Mouse (Mus musculus): ENCODE results near the gene Plk3. TPM values are rescaled to one million over a fixed set of nuclear protein-coding genes. Genes with fewer than 3 reads are reported as not detected.
A peak's percentile ranks its signal among the peaks of the same experiment; 100 is the strongest.

Gene Plk3
- polyA plus RNA-seq, 1 experiment from 2014 or later: 36.8 TPM

DNA sequence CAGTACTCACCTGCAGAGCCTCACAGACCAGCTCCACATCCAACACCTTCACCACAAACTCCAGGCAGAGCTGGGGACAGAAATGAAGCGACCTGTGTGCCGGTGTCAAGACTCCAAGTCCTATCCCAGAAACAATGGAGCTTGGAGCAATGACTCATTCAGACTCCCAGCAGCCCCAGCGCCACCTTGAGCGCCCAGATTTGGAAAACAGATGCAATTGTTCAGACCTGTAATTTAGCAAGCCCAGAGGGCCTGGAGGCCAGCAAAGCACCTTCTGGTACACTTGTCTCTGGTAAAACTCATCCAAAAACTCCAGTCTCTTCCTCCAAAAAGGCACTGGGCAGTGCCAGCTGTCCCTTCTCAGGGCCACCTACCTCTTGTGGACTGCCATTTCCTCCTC is 11.6 kb downstream of the Plk3 start:
- Histone ChIP-seq H3K27ac (replicated peaks) (no peak overlapping the region), H3K36me3 (0 out of 2 replicates have a peak, but pooled peaks cover 2% of the 10 kb centered on the region), H3K4me1 (peaks cover 55% of the 10 kb centered on the region), H3K4me3 (no peak overlapping the region), H3K27me3 (ENCODE audit: low read depth, poor library complexity, severe bottlenecking) (no peaks in the 10 kb centered on the region), H3K9me3 (replicated peaks) (no peaks in the 10 kb centered on the region)
- DNase-seq (ENCODE audit: low spot score): no peak
- 91% methylated on average over 4 of the region's 4 CpGs for WGBS

DNA sequence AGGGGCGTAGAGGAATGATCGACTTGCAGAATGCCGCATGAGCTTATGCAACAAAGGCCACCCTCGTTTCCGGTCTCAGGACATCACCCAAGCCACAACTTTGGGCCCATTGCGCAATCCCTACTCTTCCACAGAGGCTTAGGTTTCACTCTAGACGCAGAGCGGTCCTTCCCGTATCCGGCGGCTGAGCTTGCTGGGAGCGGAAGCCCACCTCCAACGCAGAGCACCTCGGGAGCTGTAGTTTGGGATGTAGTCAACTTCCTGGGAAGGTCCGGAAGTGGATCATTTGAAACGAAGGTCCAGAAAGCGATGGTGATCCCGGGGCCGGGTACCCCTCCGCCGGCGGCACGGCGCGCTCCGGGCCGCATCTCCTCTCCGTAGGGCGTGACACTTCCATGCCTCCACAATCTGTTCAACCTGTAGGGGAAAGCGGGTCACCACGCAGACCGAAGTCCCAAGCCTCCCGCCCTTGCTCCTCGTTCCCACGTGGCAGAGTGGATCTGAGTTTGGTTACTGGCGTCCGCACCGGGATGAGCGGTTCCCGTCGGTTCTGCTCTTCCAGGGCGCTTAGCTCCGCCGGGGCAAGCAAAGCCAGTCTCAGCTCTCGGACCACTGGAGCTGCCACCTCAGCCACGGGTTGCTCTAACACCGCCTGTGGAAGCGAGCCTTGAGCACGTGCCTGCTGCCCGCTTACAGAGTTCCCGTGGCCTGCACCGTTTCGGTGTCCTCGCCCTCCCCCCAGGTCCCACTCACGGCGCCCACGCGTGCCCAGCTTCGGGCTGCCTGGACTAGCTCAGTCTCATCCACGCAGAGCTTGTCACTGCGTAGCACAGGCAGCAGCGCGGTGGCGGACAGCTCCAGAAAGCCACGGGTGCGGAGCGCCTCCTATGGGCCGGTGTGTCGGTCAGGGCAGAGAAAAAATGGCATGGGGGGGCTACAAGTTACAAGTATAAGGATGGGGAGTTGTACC is 13.0 kb downstream of the Plk3 start:
- Histone ChIP-seq H3K9me3 (replicated peaks) (no peaks in the 10 kb centered on the region), H3K4me3 (peak overlapping the region; percentile 83), H3K27me3 (ENCODE audit: low read depth, poor library complexity, severe bottlenecking) (no peaks in the 10 kb centered on the region), H3K27ac (replicated peaks) (peak overlapping the region; percentile 93), H3K4me1 (peaks cover 44% of the 10 kb centered on the region), H3K36me3 (peaks cover 7% of the 10 kb centered on the region)
- DNase-seq (ENCODE audit: low spot score): peak; percentile 95
- WGBS: under 1% methylated on average over 69 of the region's 69 CpGs

DNA sequence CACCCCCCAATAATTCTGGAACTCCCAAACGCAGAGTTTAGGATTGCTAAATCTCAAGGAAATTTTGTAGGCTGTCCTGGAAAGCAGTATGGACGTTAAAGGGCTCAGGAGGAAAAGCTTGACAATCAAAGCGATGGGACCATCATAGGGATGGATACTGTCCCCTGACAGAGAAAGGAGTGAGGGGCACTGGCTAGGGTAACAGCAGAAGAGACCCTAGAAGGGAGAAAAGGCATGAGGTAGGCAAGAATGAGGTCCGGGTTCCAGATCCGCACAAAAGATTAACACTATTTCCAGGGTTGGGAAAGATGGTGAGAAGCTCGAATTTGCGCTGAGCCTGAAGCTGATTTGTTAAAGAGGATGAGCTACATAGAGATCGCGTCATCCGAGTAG is 13.7 kb downstream of the Plk3 start:
- H3K36me3 ChIP-seq: peaks cover 13% of the 10 kb centered on the region
- no peak for DNase-seq (ENCODE audit: low spot score)
- H3K9me3 ChIP-seq (replicated peaks): no peaks in the 10 kb centered on the region
- peak overlapping the region; percentile 83 for H3K4me3 ChIP-seq
- WGBS: 7% methylated on average over 10 of the region's 10 CpGs
- H3K4me1 ChIP-seq: peaks cover 37% of the 10 kb centered on the region
- peak overlapping the region; percentile 93 for H3K27ac ChIP-seq (replicated peaks)
- H3K27me3 ChIP-seq (ENCODE audit: low read depth, poor library complexity, severe bottlenecking): no peaks in the 10 kb centered on the region

DNA sequence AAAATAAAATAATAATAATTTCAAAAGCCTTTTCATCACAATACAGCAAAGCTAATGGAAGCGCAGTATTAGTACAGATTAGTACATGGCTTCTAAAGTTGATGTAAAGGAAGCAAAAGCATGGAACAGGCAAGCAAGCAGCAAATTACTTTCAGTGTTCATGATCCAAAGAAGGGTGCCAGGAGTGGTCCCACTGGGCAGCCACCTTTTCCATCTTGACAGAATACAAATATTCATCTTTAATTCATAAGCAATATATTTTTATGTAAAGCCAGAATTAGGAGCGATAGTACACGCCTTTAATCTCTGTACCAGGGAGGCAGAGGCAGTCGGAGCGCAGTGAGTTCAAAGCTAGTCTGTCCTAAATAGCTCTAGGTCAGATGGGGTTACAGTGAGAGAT is 14.1 kb downstream of the Plk3 start:
- H3K9me3 ChIP-seq (replicated peaks): no peaks in the 10 kb centered on the region
- peak overlapping the region; percentile 83 for H3K4me3 ChIP-seq
- peaks cover 18% of the 10 kb centered on the region for H3K36me3 ChIP-seq
- peaks cover 33% of the 10 kb centered on the region for H3K4me1 ChIP-seq
- no peaks in the 10 kb centered on the region for H3K27me3 ChIP-seq (ENCODE audit: low read depth, poor library complexity, severe bottlenecking)
- 81% methylated on average over 5 of the region's 5 CpGs for WGBS
- no peak for DNase-seq (ENCODE audit: low spot score)
- peak overlapping the region; percentile 93 for H3K27ac ChIP-seq (replicated peaks)

- Histone ChIP-seq H3K4me3 (no peak overlapping the region), H3K27me3 (ENCODE audit: low read depth, poor library complexity, severe bottlenecking) (no peaks in the 10 kb centered on the region), H3K4me1 (peaks cover 20% of the 10 kb centered on the region), H3K27ac (replicated peaks) (no peak overlapping the region), H3K9me3 (replicated peaks) (no peaks in the 10 kb centered on the region), H3K36me3 (peaks cover 35% of the 10 kb centered on the region)
- no peak for DNase-seq (ENCODE audit: low spot score)
- WGBS: 95% methylated on average over 7 of the region's 7 CpGs
Observed at GRCm38 (mm10) chr4:117117931-117118330, 15.8 kb downstream of the Plk3 start.

DNA sequence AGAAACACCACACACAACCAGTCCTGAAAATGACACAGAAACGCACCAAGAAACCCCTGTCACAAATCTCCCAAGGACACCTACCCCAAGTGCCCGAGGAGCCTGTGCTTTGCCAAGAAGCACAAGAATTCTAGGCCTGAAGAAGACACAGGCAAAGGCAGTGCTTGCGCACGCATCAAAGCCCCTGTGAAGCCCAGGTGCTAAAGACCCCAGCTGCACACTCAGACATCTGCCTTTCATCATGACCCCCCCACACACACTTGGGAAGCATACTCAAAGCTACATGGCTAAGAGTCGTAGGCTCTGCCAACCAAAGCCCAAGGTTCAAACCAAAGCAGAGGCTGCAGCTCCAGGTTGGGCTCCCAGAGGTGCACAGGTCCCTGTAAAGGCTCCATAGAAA is 18.2 kb downstream of the Plk3 start:
- peaks cover 56% of the 10 kb centered on the region for H3K36me3 ChIP-seq
- H3K27ac ChIP-seq (replicated peaks): no peak overlapping the region
- no peak overlapping the region for H3K4me3 ChIP-seq
- H3K9me3 ChIP-seq (replicated peaks): no peaks in the 10 kb centered on the region
- DNase-seq (ENCODE audit: low spot score): no peak
- no peaks in the 10 kb centered on the region for H3K27me3 ChIP-seq (ENCODE audit: low read depth, poor library complexity, severe bottlenecking)
- WGBS: 92% methylated on average over 5 of the region's 5 CpGs
- peaks cover 8% of the 10 kb centered on the region for H3K4me1 ChIP-seq

- H3K27me3 ChIP-seq (ENCODE audit: low read depth, poor library complexity, severe bottlenecking): no peaks in the 10 kb centered on the region
- no peak overlapping the region for H3K4me3 ChIP-seq
- no peak overlapping the region for H3K27ac ChIP-seq (replicated peaks)
- no peaks in the 10 kb centered on the region for H3K4me1 ChIP-seq
- WGBS: 67% methylated on average over 1 of the region's 1 CpGs
- H3K36me3 ChIP-seq: peaks cover 79% of the 10 kb centered on the region
- H3K9me3 ChIP-seq (replicated peaks): no peaks in the 10 kb centered on the region
- DNase-seq (ENCODE audit: low spot score): no peak
Observed at GRCm38 (mm10) chr4:117113237-117113636, 20.5 kb downstream of the Plk3 start.

GRCm38 (mm10) chr4:117110985-117111384 is 22.8 kb downstream of the Plk3 start:
- H3K4me3 ChIP-seq: no peak overlapping the region

GRCm38 (mm10) chr4:117110249-117110648 is 23.5 kb downstream of the Plk3 start:
- no peak for DNase-seq (ENCODE audit: low spot score)
- Histone ChIP-seq H3K36me3 (peaks cover 95% of the 10 kb centered on the region), H3K27me3 (ENCODE audit: low read depth, poor library complexity, severe bottlenecking) (no peaks in the 10 kb centered on the region), H3K4me3 (no peak overlapping the region), H3K4me1 (peaks cover 6% of the 10 kb centered on the region), H3K9me3 (replicated peaks) (no peaks in the 10 kb centered on the region), H3K27ac (replicated peaks) (no peak overlapping the region)
- 93% methylated on average over 13 of the region's 13 CpGs for WGBS

More at GRCm38 (mm10) chr4:117110985-117111384, 22.8 kb downstream of the Plk3 start:
- Histone ChIP-seq H3K4me1 (no peaks in the 10 kb centered on the region), H3K27me3 (ENCODE audit: low read depth, poor library complexity, severe bottlenecking) (no peaks in the 10 kb centered on the region), H3K36me3 (peaks cover 95% of the 10 kb centered on the region), H3K9me3 (replicated peaks) (no peaks in the 10 kb centered on the region), H3K27ac (replicated peaks) (no peak overlapping the region; the same call in 1 of the 2 replicates)
- WGBS: 93% methylated on average over 11 of the region's 11 CpGs
- DNase-seq (ENCODE audit: low spot score): no peak

GRCm38 (mm10) chr4:117109330-117109729 is 24.4 kb downstream of the Plk3 start:
- H3K4me3 ChIP-seq: no peak overlapping the region
- WGBS: 92% methylated on average over 25 of the region's 25 CpGs
- no peaks in the 10 kb centered on the region for H3K27me3 ChIP-seq (ENCODE audit: low read depth, poor library complexity, severe bottlenecking)
- peak overlapping the region; percentile 46; the same call in 1 of the 2 replicates for H3K27ac ChIP-seq (replicated peaks)
- peaks cover 96% of the 10 kb centered on the region for H3K36me3 ChIP-seq
- no peaks in the 10 kb centered on the region for H3K9me3 ChIP-seq (replicated peaks)
- DNase-seq (ENCODE audit: low spot score): no peak
- H3K4me1 ChIP-seq: peaks cover 9% of the 10 kb centered on the region

DNA sequence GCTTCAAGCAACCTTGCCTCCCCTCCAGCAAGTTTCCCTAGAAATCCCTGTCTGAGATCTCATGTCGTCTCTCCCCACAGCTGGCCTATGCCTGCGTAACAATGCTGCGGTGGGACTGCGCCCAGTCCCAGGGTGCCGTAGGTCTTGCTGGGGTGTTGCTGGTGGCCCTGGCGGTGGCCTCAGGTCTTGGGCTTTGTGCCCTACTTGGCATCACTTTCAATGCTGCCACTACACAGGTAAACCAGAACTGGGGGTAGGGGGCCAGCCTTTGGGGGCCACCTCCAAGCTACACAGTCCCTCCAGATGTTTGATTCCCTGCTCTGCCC is 25.3 kb downstream of the Plk3 start:
- Histone ChIP-seq H3K36me3 (peaks cover 96% of the 10 kb centered on the region), H3K9me3 (replicated peaks) (no peaks in the 10 kb centered on the region), H3K4me1 (peaks cover 9% of the 10 kb centered on the region), H3K27me3 (ENCODE audit: low read depth, poor library complexity, severe bottlenecking) (no peaks in the 10 kb centered on the region), H3K4me3 (no peak overlapping the region), H3K27ac (replicated peaks) (no peak overlapping the region)
- WGBS: 98% methylated on average over 6 of the region's 6 CpGs
- no peak for DNase-seq (ENCODE audit: low spot score)

GRCm38 (mm10) chr4:117107813-117108523 is 25.8 kb downstream of the Plk3 start:
- DNase-seq (ENCODE audit: low spot score): no peak
- H3K4me3 ChIP-seq: no peak overlapping the region
- H3K27me3 ChIP-seq (ENCODE audit: low read depth, poor library complexity, severe bottlenecking): no peaks in the 10 kb centered on the region
- WGBS: 92% methylated on average over 18 of the region's 18 CpGs
- H3K27ac ChIP-seq (replicated peaks): no peak overlapping the region
- H3K9me3 ChIP-seq (replicated peaks): no peaks in the 10 kb centered on the region
- peaks cover 95% of the 10 kb centered on the region for H3K36me3 ChIP-seq
- peaks cover 9% of the 10 kb centered on the region for H3K4me1 ChIP-seq

GRCm38 (mm10) chr4:117105127-117105526 is 28.6 kb downstream of the Plk3 start:
- no peak overlapping the region; the same call in 1 of the 2 replicates for H3K27ac ChIP-seq (replicated peaks)
- peaks cover 8% of the 10 kb centered on the region for H3K27me3 ChIP-seq (ENCODE audit: low read depth, poor library complexity, severe bottlenecking)
- 81% methylated on average over 10 of the region's 10 CpGs for WGBS
- H3K4me3 ChIP-seq: no peak overlapping the region
- peaks cover 95% of the 10 kb centered on the region for H3K36me3 ChIP-seq
- H3K4me1 ChIP-seq: peaks cover 17% of the 10 kb centered on the region
- no peaks in the 10 kb centered on the region for H3K9me3 ChIP-seq (replicated peaks)
- DNase-seq (ENCODE audit: low spot score): no peak
